Mouse (Mus musculus) testis, postnatal 10 days (tissue): ENCODE results near the gene Cdc42ep5.

ENCODE experiments used
- DNase-seq: peaks from one replicate; pipeline ENCODE4 v3.0.0; 2021; ENCODE audit warnings: low spot score

The Cdc42ep5 gene

GRCm38 (mm10) chr7:4126992-4127785 is 37.5 kb downstream of the Cdc42ep5 start:
- peak; percentile 53 for DNase-seq

GRCm38 (mm10) chr7:4125306-4125705 is 39.4 kb downstream of the Cdc42ep5 start:
- peak; percentile 53 for DNase-seq

- DNase-seq = no peak
Measured at GRCm38 (mm10) chr7:4124856-4125255, 39.8 kb downstream of the Cdc42ep5 start.

- DNase-seq = peak; percentile 65
Measured at GRCm38 (mm10) chr7:4124315-4124759, 40.3 kb downstream of the Cdc42ep5 start.

GRCm38 (mm10) chr7:4123732-4124131 is 40.9 kb downstream of the Cdc42ep5 start:
- DNase-seq = peak; percentile 86

GRCm38 (mm10) chr7:4122783-4123182 is 41.9 kb downstream of the Cdc42ep5 start:
- no peak for DNase-seq

GRCm38 (mm10) chr7:4122076-4122768 is 42.4 kb downstream of the Cdc42ep5 start:
- DNase-seq = no peak

GRCm38 (mm10) chr7:4119976-4120921 is 44.4 kb downstream of the Cdc42ep5 start:
- no peak for DNase-seq

- peak; percentile 81 for DNase-seq
Measured at GRCm38 (mm10) chr7:4119344-4119902, 45.2 kb downstream of the Cdc42ep5 start, which contains the start of gene Ttyh1. Ttyh1 (plus strand) TSS chr7:4119408.

GRCm38 (mm10) chr7:4117050-4117814 is 47.4 kb downstream of the Cdc42ep5 start:
- no peak for DNase-seq

- DNase-seq = no peak
Measured at GRCm38 (mm10) chr7:4111766-4112165, 52.9 kb downstream of the Cdc42ep5 start.

GRCm38 (mm10) chr7:4103411-4103810 is 61.2 kb downstream of the Cdc42ep5 start:
- no peak for DNase-seq
